In genomic region chr11:23979332-23979731, GRCm38 (mm10) we compare ENCODE assay signal across 8 mouse cellular contexts.
DNase-seq lines count a peak whose midpoint lies in the region; ATAC-seq and TF ChIP-seq lines count a peak whose summit lies in the region.
"Had no signal": no experiment of that assay in that cellular context is flagged by ENCODE, and none has a peak within 500 bp of the region (broad histone marks: within the 10 kb centered on the region; RNA-seq: fewer than 3 reads in every experiment).

No protein-coding gene starts in this region.

- WGBS in midbrain, embryonic 11.5 days, result 7% methylated on average over 5 of the region's 5 CpGs
- 9% methylated on average over 5 of the region's 5 CpGs for WGBS in small intestine, adult 2 months

- peak; percentile 41 for ATAC-seq in inflammation-experienced regulatory T-cells, adult 6 months
- peak; percentile 75 for ATAC-seq in midbrain, embryonic 11.5 days (ENCODE audit: low FRiP score)

- DNase-seq in adipocyte (ENCODE audit: low spot score), result peak; percentile 81
- DNase-seq in cerebellum, postnatal 14 days, result peak; percentile 86 to 88
- peak; percentile 63 for DNase-seq in gastrocnemius, adult 2 months
- peak; percentile 77 to 87 for DNase-seq in left cerebral cortex, adult 2 months (ENCODE audit: extremely low spot score in 1 of 2, low spot score in 2 of 2)
- DNase-seq in midbrain, embryonic 11.5 days (ENCODE audit: low spot score, missing footprints), result peak; percentile 97

- peaks cover 27% of the 10 kb centered on the region for H3K27me3 ChIP-seq in midbrain, embryonic 11.5 days (ENCODE audit: control insufficient read depth, insufficient read depth, low read length)
- H3K27me3 ChIP-seq in small intestine, adult 2 months (ENCODE audit: control insufficient read depth, insufficient read depth, low read length), result no peaks in the 10 kb centered on the region
- H3K27me3 ChIP-seq: stomach, embryonic 15.5 days had no signal

- no peak overlapping the region for H3K27ac ChIP-seq in gastrocnemius, adult 2 months
- no peak overlapping the region for H3K27ac ChIP-seq in left cerebral cortex, adult 2 months
- H3K27ac ChIP-seq in midbrain, embryonic 11.5 days (ENCODE audit: low read depth, low read length), result no peak overlapping the region
- H3K27ac ChIP-seq in small intestine, adult 2 months (ENCODE audit: insufficient read depth, low read depth, low read length), result no peak overlapping the region
- H3K27ac ChIP-seq: stomach, embryonic 15.5 days had no signal

- H3K4me1 ChIP-seq in midbrain, embryonic 11.5 days (ENCODE audit: control insufficient read depth, insufficient read depth, low read length), result no peaks in the 10 kb centered on the region
- H3K4me1 ChIP-seq in small intestine, adult 2 months (ENCODE audit: control insufficient read depth, insufficient read depth, insufficient read length, low read length), result no peaks in the 10 kb centered on the region
- H3K4me1 ChIP-seq: stomach, embryonic 15.5 days had no signal

- no peak for TF ChIP-seq POLR2A in small intestine, adult 2 months (IDR thresholded peaks at IDR 0.05; ENCODE audit: low read depth, low read length)

- H3K4me2 ChIP-seq in midbrain, embryonic 11.5 days, result no peak overlapping the region
- H3K4me2 ChIP-seq: stomach, embryonic 15.5 days had no signal

- peak; percentile 87 for TF ChIP-seq CTCF in gastrocnemius, adult 2 months (IDR thresholded peaks at IDR 0.05)
- peak; percentile 93 for TF ChIP-seq CTCF in left cerebral cortex, adult 2 months (IDR thresholded peaks at IDR 0.05)
- peak; percentile 91; the same call in 1 of the 2 replicates for TF ChIP-seq CTCF in small intestine, adult 2 months (IDR thresholded peaks at IDR 0.05; ENCODE audit: extremely low read depth, insufficient read length, insufficient replicate concordance, low read depth, low read length)

- H3K4me3 ChIP-seq in gastrocnemius, adult 2 months, result no peak overlapping the region
- H3K4me3 ChIP-seq in left cerebral cortex, adult 2 months, result no peak overlapping the region
- H3K4me3 ChIP-seq in midbrain, embryonic 11.5 days (ENCODE audit: low read depth, low read length), result no peak overlapping the region
- H3K4me3 ChIP-seq in small intestine, adult 2 months (ENCODE audit: low read depth, low read length), result no peak overlapping the region
- H3K4me3 ChIP-seq: stomach, embryonic 15.5 days had no signal

- no peaks in the 10 kb centered on the region for H3K9me3 ChIP-seq in midbrain, embryonic 11.5 days (ENCODE audit: control insufficient read depth, low read length)
- H3K9me3 ChIP-seq: stomach, embryonic 15.5 days had no signal

- H3K36me3 ChIP-seq in midbrain, embryonic 11.5 days (ENCODE audit: control insufficient read depth, insufficient read depth, low read length), result no peaks in the 10 kb centered on the region
- no peaks in the 10 kb centered on the region for H3K36me3 ChIP-seq in small intestine, adult 2 months (ENCODE audit: control insufficient read depth, insufficient read depth, low read length)
- H3K36me3 ChIP-seq: stomach, embryonic 15.5 days had no signal

- intact Hi-C loops in gastrocnemius, adult 2 months (cut with DNase I), result no loop called here
- intact Hi-C loops in left cerebral cortex, adult 2 months (cut with DNase I), result loop anchor here (2.0 kb wide), 1 partner anchor 69 kb away; no protein-coding TSS in a partner anchor

- H3K9ac ChIP-seq in midbrain, embryonic 11.5 days (ENCODE audit: low read length), result no peak overlapping the region
- H3K9ac ChIP-seq: stomach, embryonic 15.5 days had no signal
